Mouse (Mus musculus) frontal cortex, adult (tissue): ENCODE data around the gene Zc3h6.
A peak's percentile ranks its signal among the peaks of the same experiment; 100 is the strongest.
"Not testable (repeated sequence)": the region's sequence is repeated elsewhere in the genome, so short reads cannot be mapped to it uniquely, and the experiment has no call there.

Experiments
- ATAC-seq: cut with Nextera tagmentation; 2 replicates; pipeline ENCODE4 v1.9.2; 2017; ENCODE audit warnings: mild to moderate bottlenecking, moderate library complexity, mixed read lengths; ENCODE audit not compliant: low TSS enrichment

The Zc3h6 gene

GRCm38 (mm10) chr2:128966641-128967580, at the start of gene Zc3h6:
Gene Zc3h6 (plus strand): TSS chr2:128967402.
- peak; percentile 97 for ATAC-seq

- no peak for ATAC-seq
These were observed 42.4 kb upstream of the Zc3h6 start for GRCm38 (mm10) chr2:128924799-128925198.

GRCm38 (mm10) chr2:128928446-128928845, 38.8 kb upstream of the Zc3h6 start:
- peak; percentile 44; the same call in 1 of the 2 replicates for ATAC-seq

GRCm38 (mm10) chr2:128930704-128931103, 36.5 kb upstream of the Zc3h6 start:
- no peak for ATAC-seq

GRCm38 (mm10) chr2:128936256-128936655, 30.9 kb upstream of the Zc3h6 start:
- no peak for ATAC-seq

- peak; percentile 94 for ATAC-seq
These were observed 23.4 kb upstream of the Zc3h6 start, which contains the start of gene Zc3h8 for GRCm38 (mm10) chr2:128943538-128944528. Gene Zc3h8 (minus strand): TSS chr2:128944077.

- peak; percentile 74 for ATAC-seq
These were observed 19.1 kb upstream of the Zc3h6 start for GRCm38 (mm10) chr2:128947962-128948588.

GRCm38 (mm10) chr2:128954186-128954585, 13.0 kb upstream of the Zc3h6 start:
- no peak for ATAC-seq

- no peak for ATAC-seq
These were observed 1.6 kb upstream of the Zc3h6 start for GRCm38 (mm10) chr2:128965505-128966105.

- no peak for ATAC-seq
These were observed 966 bp upstream of the Zc3h6 start for GRCm38 (mm10) chr2:128966236-128966635.

- peak; percentile 51 for ATAC-seq
These were observed 649 bp downstream of the Zc3h6 start, which contains the start of gene Gm10762 for GRCm38 (mm10) chr2:128967661-128968441. Gene Gm10762 (minus strand): TSS chr2:128967725.

- ATAC-seq = no peak
These were observed 1.4 kb downstream of the Zc3h6 start for GRCm38 (mm10) chr2:128968475-128969083.

GRCm38 (mm10) chr2:128972301-128972700, 5.1 kb downstream of the Zc3h6 start:
- no peak for ATAC-seq

- ATAC-seq = no peak
These were observed 8.4 kb downstream of the Zc3h6 start for GRCm38 (mm10) chr2:128975572-128975971.

GRCm38 (mm10) chr2:128984746-128985145, 17.5 kb downstream of the Zc3h6 start:
- peak; percentile 77; the same call in 1 of the 2 replicates for ATAC-seq

- ATAC-seq = no peak
These were observed 37.7 kb downstream of the Zc3h6 start for GRCm38 (mm10) chr2:129004872-129005271.

- ATAC-seq = no peak
These were observed 39.1 kb downstream of the Zc3h6 start for GRCm38 (mm10) chr2:129006194-129006749.

GRCm38 (mm10) chr2:129008867-129009266, 41.7 kb downstream of the Zc3h6 start:
- not testable (repeated sequence) for ATAC-seq

GRCm38 (mm10) chr2:129020106-129020505, 52.9 kb downstream of the Zc3h6 start:
- no peak for ATAC-seq
